Mouse (Mus musculus) Muller cell, postnatal 12 days (primary cell): ENCODE results near the gene Mrpl24.

Source experiments
- DNase-seq: peaks from one replicate; pipeline ENCODE4 v3.0.0-alpha.2; 2015; ENCODE audit errors: inconsistent ontology term

The Mrpl24 gene

DNA sequence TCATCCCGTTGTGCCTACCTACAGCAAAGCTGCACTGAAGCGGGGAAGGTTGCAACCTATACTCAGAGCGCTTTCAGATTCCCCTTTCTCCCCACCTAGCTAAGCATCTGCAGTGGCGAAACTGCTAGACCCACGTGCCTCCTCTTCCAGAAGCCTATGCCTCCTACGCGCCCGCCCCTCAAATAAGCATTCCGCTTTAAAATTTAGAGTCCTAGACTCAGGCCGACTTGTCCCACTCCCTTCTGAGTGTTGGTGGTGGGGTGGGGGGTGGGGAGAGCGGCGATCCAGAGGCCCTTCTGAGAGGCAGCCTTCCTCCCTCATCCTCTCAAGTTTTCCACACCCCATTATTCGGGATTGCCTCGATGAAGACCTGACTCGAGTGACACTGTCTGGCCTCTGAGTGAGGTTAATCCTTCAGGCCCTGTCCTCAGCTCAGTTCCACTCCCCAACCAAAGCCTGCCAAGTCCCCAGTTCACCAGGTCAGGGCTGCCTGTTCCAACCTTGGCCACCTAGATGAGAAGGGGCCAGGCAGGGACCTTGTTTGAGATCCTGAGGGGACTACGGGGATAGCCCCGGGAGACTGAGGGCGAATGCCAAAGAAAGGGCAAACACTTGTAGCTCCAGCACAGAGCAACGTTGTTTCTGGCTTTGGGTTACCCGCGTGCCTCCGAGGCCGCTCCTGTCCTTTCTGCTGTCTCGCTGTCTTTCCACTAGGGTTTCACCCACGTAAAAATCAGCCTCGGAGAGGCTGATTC is 27.9 kb downstream of the Mrpl24 start:
- DNase-seq = no peak

DNA sequence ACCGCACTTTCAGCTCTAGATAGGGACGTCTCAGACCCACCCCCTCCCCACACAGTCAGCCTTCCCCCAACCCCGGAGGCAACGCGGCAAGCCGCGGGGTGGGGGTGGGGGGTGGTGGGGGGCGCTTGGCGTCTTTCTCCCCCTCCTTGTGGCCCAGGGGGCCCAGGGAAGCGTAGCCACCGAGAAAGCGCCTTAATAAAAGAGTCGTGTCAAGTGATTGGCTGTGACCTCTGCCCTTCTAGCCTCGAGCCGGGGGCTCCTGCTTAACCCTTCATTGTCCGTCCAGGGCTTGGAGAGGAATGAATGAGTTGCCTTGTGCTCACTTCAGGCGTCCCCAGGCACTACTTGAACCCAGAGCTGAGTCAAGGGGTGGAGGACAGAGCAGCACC is 28.5 kb downstream of the Mrpl24 start:
- no peak for DNase-seq

DNA sequence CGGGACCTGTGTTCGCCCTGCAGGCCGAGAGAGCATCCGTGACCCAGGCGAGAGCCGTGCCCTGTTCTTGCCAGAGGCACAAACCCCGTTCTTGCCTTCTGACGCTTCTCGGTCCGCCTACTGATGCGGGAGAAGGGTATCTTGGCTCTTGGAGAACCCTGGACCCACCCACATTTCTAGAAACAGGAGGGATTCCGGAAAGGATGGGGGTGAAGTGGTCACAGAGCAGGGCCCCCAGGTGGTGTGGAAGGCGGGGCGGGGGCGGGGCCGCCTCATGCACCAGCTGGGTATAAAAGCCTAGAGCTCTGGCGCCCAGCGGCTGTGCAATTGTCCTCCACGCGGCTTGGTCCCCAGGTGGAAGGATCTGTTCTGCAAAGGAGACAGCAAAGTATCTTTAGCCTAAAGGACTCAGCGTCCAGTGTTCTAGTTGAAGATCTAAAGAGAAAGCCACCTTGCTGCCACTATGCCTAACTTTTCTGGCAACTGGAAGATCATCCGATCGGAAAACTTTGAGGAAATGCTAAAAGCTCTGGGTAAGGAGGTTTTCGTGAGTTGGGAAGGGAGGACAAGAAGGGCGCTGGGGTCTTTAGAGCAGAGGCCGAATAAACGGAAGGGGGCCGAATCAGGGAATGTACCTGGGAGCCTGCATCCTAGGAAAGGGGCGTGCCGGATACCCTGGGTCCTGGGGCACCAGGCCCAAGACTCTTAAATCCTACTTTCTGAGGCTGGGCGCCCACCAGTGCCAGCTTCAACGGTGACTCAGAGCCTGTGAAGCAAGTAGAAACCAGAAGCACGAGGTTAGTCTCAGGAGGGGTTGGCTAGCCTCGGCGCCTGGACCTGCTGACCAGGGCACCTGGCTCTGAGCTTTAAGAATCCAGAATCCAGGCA is 29.3 kb downstream of the Mrpl24 start, which contains the start of gene Crabp2:
Gene Crabp2 (plus strand): TSS at position 289 of the 888 bp plus-strand sequence.
- peak; percentile 44 for DNase-seq

DNA sequence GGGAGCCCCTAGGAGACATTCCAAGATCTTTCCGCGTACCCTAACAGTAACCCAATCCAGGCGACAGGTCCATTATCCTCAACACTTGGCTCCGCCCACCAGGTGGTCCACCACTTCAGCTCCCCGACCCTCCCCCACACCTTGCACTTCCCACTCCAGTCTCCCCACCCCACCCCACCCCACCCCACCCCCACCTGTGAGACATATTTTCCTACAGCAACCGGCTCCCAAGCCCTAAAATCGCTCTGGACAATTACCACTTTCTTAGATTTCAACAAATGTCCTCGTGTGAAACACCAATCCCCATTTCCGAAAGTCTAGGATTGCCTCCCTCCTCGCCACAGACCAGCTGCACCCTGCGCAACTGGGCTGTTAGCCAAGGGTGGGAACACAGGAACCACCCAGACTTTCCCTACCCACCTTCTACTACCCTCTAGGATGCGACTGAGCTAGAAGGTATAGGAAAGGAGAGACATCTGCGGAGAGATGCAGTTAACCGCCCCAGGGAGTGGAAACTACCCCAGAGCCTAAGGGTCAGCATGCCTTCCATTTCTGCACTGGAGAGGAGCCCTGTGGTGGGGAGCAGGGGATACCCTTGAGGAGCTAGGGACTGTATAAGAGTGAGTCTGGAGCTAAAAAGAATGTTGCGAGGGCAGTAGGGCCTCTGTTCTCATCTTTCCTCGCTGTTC is 30.1 kb downstream of the Mrpl24 start:
- no peak for DNase-seq

DNA sequence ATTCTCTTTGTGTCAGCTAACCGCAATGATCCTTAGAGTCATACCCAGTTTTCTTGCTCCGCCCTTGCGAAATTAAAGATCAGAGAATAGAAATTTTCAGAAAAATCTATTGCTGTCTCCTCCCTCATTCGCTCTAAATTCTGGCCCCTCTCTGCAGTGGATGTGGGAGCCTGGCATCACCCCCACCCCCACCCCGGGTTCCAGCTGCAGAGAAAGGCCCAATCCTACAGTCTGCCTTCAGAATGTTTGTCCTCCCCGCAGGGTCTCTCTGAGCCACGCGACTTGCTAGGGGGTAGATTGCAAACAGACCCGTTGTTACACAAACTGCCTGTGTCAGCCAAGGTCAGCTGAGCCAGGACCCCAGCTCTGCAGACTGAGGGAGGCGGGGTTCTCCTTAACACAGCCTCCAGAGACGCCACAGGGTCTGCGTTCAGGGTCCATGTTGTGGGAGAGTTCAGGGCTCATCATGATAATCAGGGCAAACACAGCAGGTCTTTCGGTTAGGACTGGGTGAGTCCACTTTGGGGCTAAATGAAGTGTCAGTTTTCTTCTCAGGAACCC is 30.7 kb downstream of the Mrpl24 start:
- no peak for DNase-seq

DNA sequence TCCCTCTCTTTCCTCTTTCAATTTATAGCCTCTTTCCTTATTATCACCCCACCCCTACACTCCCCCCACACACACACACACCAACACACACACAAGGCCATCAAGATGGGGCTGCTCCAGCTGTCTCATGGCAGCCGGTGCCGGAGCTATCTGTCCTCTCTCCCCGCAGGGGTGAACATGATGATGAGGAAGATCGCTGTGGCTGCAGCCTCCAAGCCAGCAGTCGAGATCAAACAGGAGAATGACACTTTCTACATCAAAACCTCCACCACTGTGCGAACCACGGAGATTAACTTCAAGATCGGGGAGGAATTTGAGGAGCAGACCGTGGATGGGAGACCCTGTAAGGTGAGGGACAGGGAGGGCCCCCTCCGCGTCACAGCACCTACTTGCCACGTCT is 32.6 kb downstream of the Mrpl24 start:
- no peak for DNase-seq

DNA sequence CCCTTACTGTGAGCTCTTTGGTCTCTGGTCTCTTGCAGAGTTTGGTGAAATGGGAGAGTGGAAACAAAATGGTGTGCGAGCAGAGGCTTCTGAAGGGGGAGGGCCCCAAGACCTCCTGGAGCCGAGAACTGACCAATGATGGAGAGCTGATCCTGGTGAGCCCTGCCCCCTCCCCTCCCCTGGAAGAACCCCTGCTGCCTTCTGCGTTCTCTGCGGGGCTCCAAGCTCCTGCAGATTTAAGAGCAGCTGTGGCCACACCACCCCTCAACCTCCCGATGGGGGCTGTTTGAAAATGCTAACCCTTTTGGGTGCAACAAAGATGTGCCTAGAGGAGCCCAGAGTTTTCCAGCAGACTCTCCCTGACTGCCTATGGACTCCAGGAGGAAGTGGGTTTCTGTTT is 33.1 kb downstream of the Mrpl24 start:
- no peak for DNase-seq

DNA sequence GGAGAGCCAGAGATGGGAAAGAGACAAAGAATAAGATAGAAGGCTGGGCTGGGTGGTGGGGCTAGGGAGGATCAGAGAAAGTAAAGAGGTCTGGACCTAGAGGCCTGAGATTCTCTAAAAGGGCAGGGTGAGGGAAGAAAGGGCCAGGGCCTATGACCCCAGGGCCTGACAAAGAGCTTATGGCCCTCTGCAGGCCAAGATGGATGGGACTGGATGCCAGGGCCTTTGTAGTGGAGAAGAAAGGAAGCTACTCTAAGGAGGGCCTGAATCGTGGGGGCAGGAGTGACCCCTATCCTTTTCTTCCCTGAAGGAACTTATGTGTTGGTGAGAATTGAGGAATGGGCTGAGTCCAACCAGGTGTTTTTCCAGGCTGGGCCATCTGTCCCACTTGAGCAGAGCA is 38.8 kb downstream of the Mrpl24 start:
- DNase-seq = no peak

DNA sequence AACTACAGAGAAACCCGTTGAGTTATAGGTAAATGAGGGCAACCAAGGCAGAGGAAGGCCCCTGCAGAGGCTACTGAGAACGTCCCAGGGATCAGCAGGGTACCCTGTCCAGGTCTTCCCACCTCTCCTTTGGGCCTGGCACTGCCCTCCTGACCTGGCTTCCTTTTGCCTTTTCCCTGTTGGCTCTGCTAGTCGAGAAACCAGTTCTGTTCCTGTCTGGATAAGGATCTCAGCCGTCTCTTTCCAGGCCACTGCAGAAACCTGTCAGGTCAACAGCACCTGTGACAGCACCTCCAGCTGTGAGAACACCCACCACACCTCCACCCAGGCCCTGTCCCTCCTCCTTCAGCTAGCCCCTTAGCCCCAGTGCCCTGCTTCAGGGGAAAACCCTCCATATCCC is 39.2 kb downstream of the Mrpl24 start:
- no peak for DNase-seq

DNA sequence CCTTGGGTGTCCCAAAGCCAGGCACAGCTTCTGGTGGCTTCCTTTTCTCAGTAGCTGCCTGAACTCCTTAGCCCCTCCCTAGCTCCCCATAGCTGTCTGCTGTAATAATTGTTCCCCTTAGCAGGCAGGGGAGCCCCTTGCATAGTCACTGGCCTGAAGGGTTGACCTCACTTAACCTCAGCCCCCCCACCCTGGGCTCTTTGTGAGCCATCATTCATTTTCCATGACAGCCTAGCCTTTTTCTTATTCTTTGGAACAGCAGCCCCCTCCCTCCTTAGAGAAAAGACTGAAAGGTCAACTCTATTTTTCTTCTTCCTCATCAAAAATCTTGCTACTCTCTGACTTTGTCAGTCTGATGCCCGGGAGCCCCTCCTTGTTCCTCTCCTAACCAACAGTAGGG is 39.7 kb downstream of the Mrpl24 start:
- DNase-seq = no peak

DNA sequence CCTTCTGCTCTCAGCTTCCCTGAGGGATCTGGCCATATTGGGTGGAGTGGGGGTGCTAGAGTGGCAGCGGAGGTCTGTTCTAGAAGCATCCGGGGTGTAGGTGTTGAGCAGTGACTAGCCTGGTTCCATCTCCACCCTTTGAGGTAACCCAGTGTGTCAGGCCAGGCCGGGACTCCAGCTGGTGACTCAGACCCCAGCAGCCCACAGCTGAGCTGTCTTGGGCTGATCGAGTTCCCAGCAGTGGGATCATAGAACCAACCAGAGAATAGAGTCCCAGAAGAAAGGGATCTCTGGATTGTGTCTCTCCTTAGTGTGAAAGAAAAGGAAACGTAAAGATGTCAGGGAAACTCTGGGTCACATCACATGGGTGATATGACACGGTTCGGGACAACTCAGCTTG is 40.1 kb downstream of the Mrpl24 start:
- DNase-seq = no peak

DNA sequence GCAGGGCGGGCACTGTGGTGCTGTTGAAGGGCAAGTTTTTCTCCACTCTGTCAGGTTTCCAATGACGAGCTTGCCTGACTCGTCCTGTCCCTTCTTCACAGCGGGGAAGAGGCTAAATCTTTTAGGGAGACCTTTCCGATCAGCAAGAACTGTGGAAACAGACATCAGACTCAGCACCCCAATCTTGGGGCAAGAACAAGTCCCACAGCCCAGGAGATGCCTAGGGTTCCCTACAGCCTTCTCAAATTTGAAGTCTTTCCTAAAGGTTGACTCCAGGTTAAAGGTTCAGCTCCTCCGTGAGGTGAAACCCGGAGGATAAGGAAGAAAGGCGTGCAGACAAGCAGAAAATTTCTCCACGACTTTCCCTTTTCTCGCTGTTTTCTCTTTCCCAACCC is 40.9 kb downstream of the Mrpl24 start:
- no peak for DNase-seq

DNA sequence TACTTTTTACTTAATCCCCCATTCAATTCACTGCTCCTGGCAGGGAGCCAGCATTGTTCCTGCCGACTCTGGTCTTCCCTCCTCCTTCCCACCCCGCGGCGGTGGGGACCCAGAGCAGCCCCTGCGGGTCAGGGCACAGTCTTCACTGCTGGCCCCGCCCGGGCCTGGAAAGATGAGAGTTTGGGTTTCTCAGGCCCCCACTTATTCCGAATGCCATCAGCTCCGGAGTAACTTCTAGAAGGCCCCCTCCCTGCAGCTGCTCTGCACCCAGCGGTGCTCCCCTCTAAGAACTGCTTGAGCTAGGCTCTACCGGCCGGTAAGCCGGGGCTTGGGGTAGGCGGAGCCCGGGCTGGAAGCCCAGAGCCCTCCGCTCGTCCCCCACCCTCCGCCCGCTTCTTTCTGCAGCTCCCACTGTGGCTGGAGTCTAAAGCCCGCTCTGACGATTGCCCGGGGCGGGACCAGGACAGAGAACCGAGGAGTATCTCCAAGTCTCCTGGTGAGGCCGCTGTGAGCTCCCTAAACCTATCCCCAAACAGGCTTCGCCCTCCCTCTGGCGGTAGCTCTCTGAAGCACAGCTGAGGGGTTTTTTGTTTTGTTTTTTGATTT is 41.4 kb downstream of the Mrpl24 start:
- DNase-seq = peak; percentile 98

DNA sequence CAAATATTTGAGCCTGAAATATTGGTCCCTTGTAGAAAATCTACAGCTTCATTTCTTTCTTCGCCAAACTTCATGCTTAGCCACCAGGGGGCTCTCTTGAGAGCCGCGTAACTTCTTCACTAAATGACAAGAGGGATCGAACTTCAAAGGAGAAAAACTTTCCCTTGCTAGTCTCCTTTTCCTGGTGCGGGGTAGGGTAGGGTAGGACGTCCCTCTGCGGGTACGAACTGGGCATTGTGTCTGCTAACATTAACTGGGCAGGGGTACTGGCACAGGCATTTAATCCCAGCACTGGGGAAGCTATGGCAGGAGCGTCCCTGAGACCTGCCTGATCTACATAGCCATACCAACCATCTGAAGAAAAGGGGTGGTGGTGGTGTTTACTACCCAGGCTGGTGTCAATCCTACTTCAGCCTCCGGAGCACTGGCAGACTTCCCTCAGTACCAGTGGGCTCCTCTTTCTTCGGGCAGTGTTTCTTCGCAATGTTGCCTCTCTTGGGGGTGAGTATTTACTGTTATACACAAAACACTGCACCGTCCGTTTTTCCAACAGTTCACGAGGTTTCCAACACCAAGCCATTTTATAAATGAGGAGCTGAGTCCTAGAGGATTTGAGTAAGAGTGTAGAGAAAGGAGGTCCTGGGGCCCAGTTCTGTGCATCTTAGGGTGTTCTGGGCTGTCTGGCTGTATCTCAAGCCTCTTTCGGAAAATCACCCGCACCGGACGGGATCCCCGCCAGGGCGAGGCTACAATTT is 51.1 kb downstream of the Mrpl24 start:
- peak; percentile 69 for DNase-seq

DNA sequence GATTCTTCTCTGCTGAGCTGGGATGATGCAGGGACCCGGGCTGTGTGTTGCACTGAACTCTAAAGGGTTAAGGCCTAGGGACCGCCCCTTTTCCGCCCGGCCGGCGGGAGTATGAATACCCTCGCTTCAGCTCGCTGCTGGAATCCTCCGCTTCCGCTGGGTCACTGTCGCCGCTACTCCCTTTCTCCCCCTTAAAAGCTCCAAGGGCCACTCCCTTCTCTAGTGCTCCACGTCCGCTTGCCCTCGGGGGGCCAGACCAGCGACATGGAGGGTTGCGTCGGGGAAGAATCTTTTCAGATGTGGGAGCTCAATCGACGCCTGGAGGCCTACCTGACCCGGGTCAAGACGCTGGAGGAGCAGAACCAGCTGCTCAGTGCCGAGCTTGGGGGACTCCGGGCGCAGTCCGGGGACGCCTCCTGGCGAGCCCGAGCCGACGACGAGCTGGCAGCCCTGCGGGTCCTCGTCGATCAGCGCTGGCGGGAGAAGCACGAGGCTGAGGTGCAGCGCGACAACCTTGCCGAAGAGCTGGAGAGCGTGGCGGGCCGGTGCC is 51.7 kb downstream of the Mrpl24 start, which contains the start of gene Nes:
Gene Nes (plus strand): TSS at position 140 of the 550 bp plus-strand sequence.
- peak; percentile 93 for DNase-seq

DNA sequence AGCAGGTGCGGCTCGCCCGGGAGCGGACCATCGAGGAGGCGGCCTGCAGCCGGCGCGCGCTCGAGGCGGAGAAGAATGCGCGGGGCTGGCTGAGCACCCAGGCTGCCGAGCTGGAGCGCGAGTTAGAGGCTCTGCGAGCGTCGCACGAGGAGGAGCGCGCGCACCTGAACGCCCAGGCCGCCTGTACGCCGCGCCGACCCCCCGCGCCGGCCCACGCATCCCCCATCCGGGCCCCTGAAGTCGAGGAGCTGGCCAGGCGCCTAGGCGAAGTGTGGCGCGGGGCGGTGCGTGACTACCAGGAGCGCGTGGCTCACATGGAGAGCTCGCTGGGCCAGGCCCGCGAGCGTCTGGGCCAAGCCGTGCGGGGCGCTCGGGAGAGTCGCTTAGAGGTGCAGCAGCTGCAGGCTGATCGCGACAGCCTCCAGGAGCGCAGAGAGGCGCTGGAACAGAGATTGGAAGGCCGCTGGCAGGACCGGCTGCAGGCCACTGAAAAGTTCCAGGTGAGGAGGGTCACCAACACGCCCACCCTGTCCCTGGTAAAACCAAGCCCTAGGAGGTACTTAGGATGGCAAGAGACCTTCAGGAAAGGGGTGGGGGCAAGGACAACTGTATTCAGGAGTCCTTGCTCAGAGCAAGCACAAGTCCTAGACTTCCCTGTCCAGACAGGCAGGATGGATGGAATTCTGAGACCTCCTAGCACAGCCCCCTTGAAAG is 52.3 kb downstream of the Mrpl24 start:
- peak; percentile 65 for DNase-seq

DNA sequence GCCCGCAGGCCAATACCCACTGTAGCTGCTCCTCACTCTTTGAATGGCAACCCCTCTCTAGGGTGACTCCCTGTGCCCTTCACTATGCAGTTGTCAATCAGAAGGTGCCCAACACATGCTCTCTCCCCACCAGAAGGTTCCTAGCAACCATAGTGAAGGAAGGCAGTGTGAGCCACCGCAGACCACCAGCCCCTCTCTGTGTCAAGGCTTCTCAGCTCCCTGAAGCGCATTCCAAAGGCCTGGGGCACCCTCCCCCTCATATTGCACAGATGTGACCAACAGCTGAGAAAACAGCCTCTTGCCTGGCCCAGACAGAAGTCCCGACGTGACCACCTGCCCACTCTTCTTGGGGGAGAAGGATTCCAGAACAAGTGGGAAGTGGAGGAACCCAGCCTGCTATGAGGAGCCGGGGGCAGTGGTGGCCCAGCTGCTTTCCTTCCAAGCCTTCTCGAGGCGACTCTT is 52.9 kb downstream of the Mrpl24 start:
- DNase-seq = no peak

DNA sequence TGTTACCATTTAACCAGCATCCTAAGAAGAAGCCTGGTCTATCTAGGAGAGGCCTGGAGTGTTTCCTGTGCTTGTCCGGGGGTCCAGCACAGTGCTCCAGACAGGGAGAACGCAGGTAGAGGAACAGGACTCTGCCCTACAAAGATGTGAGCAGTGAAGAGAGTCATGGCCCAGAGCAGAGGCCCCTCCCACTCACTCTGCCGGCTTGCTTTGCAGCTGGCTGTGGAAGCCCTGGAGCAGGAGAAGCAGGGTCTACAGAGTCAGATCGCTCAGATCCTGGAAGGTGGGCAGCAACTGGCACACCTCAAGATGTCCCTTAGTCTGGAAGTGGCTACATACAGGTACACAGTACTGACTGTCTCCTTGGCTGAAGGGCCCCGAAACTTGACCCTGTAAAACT is 53.5 kb downstream of the Mrpl24 start:
- no peak for DNase-seq
